Mouse (Mus musculus) embryonic facial prominence, embryonic 13.5 days (tissue): ENCODE measurements around the gene Slc43a2. TPM values are rescaled to one million over a fixed set of nuclear protein-coding genes. Genes with fewer than 3 reads are reported as not detected.

Experiments
- ATAC-seq: fragments of 200-750 bp; cut with Nextera tagmentation; 2 replicates; pipeline ENCODE4 v1.8.0; 2017; ENCODE audit warnings: low read depth; ENCODE audit not compliant: insufficient number of reproducible peaks, insufficient read depth, low FRiP score, low TSS enrichment
- H3K27ac ChIP-seq: fragments of 300-500 bp; sonication (generic); 2 replicates; pipeline ENCODE4 v1.5.1; 2015; ENCODE audit warnings: moderate library complexity, mild to moderate bottlenecking, inconsistent platforms
- H3K27me3 ChIP-seq: fragments of 300-500 bp; sonication (generic); 2 replicates; pipeline ENCODE4 v1.6.1; 2015; ENCODE audit warnings: mild to moderate bottlenecking, inconsistent platforms
- H3K36me3 ChIP-seq: fragments of 300-500 bp; sonication (generic); 2 replicates; pipeline ENCODE4 v1.6.1; 2015; ENCODE audit warnings: mild to moderate bottlenecking, inconsistent platforms
- H3K4me1 ChIP-seq: fragments of 300-500 bp; sonication (generic); 2 replicates; pipeline ENCODE4 v1.6.1; 2015; ENCODE audit warnings: inconsistent platforms
- H3K4me2 ChIP-seq: fragments of 300-500 bp; sonication (generic); 2 replicates; pipeline ENCODE4 v1.6.1; 2015; ENCODE audit warnings: moderate library complexity, mild to moderate bottlenecking, inconsistent platforms
- H3K4me3 ChIP-seq: fragments of 300-500 bp; sonication (generic); 2 replicates; pipeline ENCODE4 v1.5.1; 2015; ENCODE audit warnings: mild to moderate bottlenecking, inconsistent platforms
- H3K9ac ChIP-seq: fragments of 300-500 bp; sonication (generic); 2 replicates; pipeline ENCODE4 v1.6.1; 2015; ENCODE audit warnings: mild to moderate bottlenecking, inconsistent platforms
- H3K9me3 ChIP-seq: fragments of 300-500 bp; sonication (generic); 2 replicates; pipeline ENCODE4 v1.6.1; 2016; ENCODE audit warnings: inconsistent platforms
- WGBS: fragments of 180-500 bp; shearing (Covaris S2); methylation state at CpG from one replicate; pipeline ENCODE4 v1.1.7; 2015; ENCODE audit warnings: mixed read lengths; 5-methylcytosine and 5-hydroxymethylcytosine counted together
- polyA plus RNA-seq: library from polyadenylated mRNA; unstranded; fragments of >200 nt; fragmentation: Nextera tagmentation; extraction: Ambion mirVana; gene quantifications from 2 replicates; pipeline ENCODE4 v1.2.1, GENCODE M21; 2015

Slc43a2 gene
- polyA plus RNA-seq, 1 experiment from 2014 or later, result 3.6 TPM

DNA sequence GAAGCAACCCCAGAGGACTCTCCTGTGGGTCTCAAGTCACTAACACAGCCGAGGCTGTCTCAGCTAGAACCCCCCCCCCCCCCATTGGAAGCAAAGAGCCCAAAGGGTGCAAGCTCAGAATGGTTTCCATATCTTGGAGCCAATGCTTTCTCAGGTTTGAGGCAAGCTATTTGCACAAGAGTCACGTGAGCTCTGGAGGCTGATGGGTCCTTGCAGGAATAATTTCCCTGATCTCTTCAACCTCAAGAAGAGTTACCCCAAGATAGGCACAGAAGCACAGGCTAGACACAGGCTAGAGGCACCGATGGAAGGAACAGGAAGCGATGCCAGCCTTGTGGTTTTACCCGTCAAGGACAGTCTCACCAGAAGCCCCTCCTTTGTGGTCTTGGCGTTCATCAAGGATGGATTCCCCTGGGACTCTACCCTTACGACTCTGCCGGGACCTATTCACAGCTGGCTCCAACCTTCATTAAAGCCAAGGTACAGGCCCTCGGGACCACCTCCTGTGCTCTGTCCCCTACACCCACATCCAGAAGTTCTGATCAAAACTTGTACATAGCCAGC lies 44.1 kb downstream of the Slc43a2 start:
- WGBS, result 78% methylated on average over 9 of the region's 9 CpGs
- no peaks in the 10 kb centered on the region for H3K9me3 ChIP-seq
- H3K4me3 ChIP-seq, result no peak overlapping the region
- no peak for ATAC-seq
- no peak overlapping the region for H3K27ac ChIP-seq
- H3K9ac ChIP-seq, result no peak overlapping the region
- peaks cover 15% of the 10 kb centered on the region for H3K4me1 ChIP-seq
- H3K36me3 ChIP-seq, result no peaks in the 10 kb centered on the region
- no peaks in the 10 kb centered on the region for H3K27me3 ChIP-seq
- H3K4me2 ChIP-seq, result no peak overlapping the region

DNA sequence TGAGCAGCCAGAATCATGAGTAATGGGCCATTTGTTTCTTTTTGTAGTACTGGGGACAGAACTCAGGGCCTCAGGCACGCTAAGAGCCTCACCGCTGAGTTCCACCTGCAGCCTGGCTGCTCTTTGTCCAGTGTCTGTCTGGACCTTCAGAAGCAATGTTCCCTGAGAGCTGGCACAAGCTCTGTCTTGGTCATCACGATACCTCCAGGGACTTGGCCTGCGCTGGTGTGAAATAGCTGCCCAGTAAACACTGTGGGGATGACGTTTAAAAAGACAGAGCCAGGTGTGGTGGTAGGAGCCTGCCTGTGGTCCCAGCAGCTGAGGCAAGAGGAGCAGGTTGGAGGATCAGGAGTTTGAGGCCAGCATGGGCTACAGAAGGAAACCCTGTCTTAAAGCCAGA lies 47.1 kb downstream of the Slc43a2 start:
- Histone ChIP-seq H3K27me3 (no peaks in the 10 kb centered on the region), H3K9me3 (no peaks in the 10 kb centered on the region), H3K4me3 (no peak overlapping the region), H3K36me3 (no peaks in the 10 kb centered on the region), H3K4me2 (no peak overlapping the region), H3K9ac (no peak overlapping the region), H3K4me1 (no peaks in the 10 kb centered on the region), H3K27ac (no peak overlapping the region)
- 77% methylated on average over 5 of the region's 5 CpGs for WGBS
- no peak for ATAC-seq

DNA sequence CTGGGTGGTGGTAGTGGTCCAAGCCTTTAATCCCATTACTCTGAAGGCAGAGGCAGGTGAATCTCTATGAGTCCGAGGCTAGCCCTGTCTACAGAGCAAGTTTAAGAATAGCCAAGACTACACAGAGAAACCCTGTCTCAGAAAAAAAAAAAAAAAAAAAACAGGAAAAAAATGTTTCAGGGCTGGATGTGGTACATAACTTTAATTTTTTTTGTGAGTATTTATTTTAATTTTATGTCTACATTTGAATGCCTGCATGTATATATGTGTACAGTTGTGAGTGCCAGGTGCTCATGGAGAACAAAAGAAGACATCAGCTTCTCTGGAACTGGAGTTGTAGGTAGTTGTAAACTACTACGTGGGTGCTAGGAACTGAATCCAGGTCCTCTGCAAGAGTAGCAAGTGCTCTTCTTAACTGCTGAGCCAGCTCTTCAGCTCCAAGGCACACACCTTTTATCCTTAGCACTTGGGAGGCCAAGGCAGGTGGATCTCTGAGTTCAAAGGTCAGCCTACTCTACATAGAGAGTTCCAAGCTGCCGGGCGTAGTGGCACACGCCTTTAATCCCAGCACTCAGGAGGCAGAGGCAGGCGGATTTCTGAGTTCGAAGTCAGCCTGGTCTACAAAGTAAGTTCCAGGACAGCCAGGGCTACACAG lies 50.1 kb downstream of the Slc43a2 start:
- Histone ChIP-seq H3K4me1 (no peaks in the 10 kb centered on the region), H3K4me3 (no peak overlapping the region), H3K27ac (no peak overlapping the region), H3K4me2 (no peak overlapping the region), H3K9me3 (no peaks in the 10 kb centered on the region), H3K27me3 (no peaks in the 10 kb centered on the region), H3K36me3 (no peaks in the 10 kb centered on the region), H3K9ac (no peak overlapping the region)
- WGBS, result 93% methylated on average over 7 of the region's 7 CpGs
- ATAC-seq, result no peak

DNA sequence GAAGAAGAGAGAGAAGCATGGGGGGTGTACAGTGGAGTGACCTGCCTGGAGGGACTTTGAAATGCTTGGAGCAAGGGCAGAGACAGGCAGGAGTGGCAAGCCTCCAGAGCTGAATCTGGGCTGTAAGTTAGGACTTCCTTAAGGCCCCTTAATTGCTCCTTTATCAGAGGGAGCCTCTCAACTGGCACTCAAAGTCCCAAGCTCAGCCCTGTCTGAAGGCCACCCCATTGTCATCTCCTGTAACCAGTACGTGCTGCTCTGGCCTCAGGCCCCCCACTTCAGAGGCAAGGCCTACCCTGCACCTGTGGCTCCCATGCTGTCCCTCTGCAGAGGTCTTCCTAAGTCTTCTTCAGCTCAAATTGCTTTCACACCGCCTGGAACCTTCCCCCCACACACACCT lies 52.0 kb downstream of the Slc43a2 start:
- H3K4me2 ChIP-seq, result no peak overlapping the region
- H3K27ac ChIP-seq, result no peak overlapping the region
- no peak for ATAC-seq
- H3K4me3 ChIP-seq, result no peak overlapping the region
- no peaks in the 10 kb centered on the region for H3K36me3 ChIP-seq
- peaks cover 8% of the 10 kb centered on the region for H3K4me1 ChIP-seq
- no peak overlapping the region for H3K9ac ChIP-seq
- no peaks in the 10 kb centered on the region for H3K9me3 ChIP-seq
- no peaks in the 10 kb centered on the region for H3K27me3 ChIP-seq
- 75% methylated on average over 2 of the region's 2 CpGs for WGBS

DNA sequence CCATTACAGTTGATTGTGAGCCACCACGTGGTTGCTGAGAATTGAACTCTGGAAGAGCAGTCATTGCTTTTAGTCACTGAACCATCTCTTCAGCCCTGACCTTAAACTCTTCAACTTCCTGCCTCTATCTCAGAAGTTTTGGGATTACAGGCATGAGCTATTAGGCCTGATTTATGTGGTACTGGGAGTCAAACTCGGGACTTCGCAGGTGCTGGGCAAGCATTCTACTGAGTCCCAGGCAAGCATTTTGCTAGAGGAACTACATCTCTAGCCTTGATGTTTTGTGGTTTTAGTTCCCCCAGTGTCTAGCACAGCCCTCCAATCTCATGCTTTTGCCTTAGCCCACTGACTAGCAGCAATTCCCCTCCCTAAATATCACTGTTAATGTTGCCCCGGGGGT lies 53.6 kb downstream of the Slc43a2 start:
- Histone ChIP-seq H3K9ac (no peak overlapping the region), H3K27me3 (no peaks in the 10 kb centered on the region), H3K4me2 (no peak overlapping the region), H3K27ac (no peak overlapping the region), H3K9me3 (no peaks in the 10 kb centered on the region), H3K4me3 (no peak overlapping the region), H3K4me1 (peaks cover 22% of the 10 kb centered on the region), H3K36me3 (no peaks in the 10 kb centered on the region)
- 77% methylated on average over 4 of the region's 4 CpGs for WGBS
- no peak for ATAC-seq

DNA sequence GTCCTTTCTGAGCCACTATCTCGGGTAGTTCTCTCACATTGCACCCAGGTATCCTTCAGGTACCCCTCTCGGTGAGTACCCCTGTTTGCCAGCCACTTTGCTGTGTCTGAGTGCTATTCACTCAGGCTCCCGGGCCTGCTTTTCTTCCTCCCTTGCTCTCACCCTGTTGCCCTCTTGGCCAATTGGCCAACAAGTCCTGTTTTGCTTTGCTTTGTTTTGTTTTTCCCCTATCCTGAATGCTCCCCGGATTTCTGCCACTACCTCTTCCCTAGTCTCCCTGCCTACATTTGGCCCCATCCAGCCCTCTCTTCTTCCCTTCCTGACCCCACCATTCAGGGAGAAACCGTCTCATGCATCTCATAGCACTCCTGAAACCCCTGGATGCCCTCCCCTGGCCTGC lies 54.5 kb downstream of the Slc43a2 start:
- H3K27me3 ChIP-seq, result no peaks in the 10 kb centered on the region
- H3K4me2 ChIP-seq, result no peak overlapping the region
- no peak overlapping the region for H3K4me3 ChIP-seq
- ATAC-seq, result no peak
- no peaks in the 10 kb centered on the region for H3K9me3 ChIP-seq
- 76% methylated on average over 5 of the region's 5 CpGs for WGBS
- H3K36me3 ChIP-seq, result no peaks in the 10 kb centered on the region
- no peak overlapping the region for H3K27ac ChIP-seq
- peaks cover 23% of the 10 kb centered on the region for H3K4me1 ChIP-seq
- no peak overlapping the region for H3K9ac ChIP-seq

- H3K9me3 ChIP-seq, result no peaks in the 10 kb centered on the region
- H3K4me3 ChIP-seq, result no peak overlapping the region
- H3K27me3 ChIP-seq, result no peaks in the 10 kb centered on the region
- 87% methylated on average over 5 of the region's 5 CpGs for WGBS
- ATAC-seq, result no peak
- peaks cover 23% of the 10 kb centered on the region for H3K4me1 ChIP-seq
- H3K9ac ChIP-seq, result no peak overlapping the region
- no peak overlapping the region for H3K27ac ChIP-seq
- peaks cover 2% of the 10 kb centered on the region; the same call in 1 of the 2 replicates for H3K36me3 ChIP-seq
- H3K4me2 ChIP-seq, result no peak overlapping the region
These were observed 55.5 kb downstream of the Slc43a2 start for GRCm38 (mm10) chr11:75586963-75587362.

DNA sequence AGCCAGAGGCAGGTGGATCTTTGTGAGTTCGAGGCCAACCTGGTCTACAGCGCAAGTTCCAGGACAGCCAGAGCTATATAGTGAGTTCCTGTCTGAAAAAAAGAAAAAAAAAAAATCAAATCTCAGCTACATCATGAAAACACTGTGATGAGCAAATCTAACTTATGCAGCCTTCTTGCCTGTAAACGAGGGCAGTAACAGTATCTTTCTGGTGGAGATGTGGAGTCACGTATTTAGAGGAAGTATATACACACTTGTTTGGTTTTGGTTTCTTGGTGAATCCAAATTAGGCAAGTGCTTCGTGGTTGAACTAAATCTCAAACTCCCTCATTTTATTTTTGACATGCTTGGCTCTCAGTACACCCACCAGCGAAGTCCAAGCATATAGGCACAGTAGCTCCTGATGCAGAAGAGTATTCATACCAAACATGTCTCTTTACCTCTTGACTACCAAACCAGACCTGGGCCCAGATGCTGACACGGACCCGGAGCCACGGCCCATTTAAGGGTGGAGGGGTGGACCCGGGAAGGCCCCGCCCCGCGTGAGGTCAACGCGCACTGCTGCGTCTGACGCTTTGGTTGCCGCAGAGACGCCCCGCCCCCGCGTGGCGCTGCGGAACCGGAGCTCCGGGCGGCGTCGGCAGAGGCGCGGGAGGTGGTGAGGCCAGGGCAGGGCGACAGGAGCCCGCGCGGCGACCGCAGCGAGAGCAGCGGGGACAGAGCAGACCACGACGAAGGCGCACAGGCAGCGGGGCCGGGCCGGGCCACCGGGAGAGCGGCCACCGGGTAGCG lies 56.2 kb downstream of the Slc43a2 start, which contains the start of gene Pitpna:
Pitpna (plus strand) TSS at position 605 of the 792 bp plus-strand sequence.
- Histone ChIP-seq H3K4me2 (peak within 1 kb of the TSS; percentile 94), H3K9ac (peak within 1 kb of the TSS; percentile 96), H3K27me3 (no peaks in the 10 kb centered on the region), H3K4me1 (peaks cover 23% of the 10 kb centered on the region), H3K4me3 (peak within 1 kb of the TSS; percentile 95), H3K27ac (peak within 1 kb of the TSS; percentile 83), H3K9me3 (no peaks in the 10 kb centered on the region), H3K36me3 (peaks cover 9% of the 10 kb centered on the region)
- WGBS, result 5% methylated on average over 47 of the region's 49 CpGs
- peak; percentile 92 for ATAC-seq

DNA sequence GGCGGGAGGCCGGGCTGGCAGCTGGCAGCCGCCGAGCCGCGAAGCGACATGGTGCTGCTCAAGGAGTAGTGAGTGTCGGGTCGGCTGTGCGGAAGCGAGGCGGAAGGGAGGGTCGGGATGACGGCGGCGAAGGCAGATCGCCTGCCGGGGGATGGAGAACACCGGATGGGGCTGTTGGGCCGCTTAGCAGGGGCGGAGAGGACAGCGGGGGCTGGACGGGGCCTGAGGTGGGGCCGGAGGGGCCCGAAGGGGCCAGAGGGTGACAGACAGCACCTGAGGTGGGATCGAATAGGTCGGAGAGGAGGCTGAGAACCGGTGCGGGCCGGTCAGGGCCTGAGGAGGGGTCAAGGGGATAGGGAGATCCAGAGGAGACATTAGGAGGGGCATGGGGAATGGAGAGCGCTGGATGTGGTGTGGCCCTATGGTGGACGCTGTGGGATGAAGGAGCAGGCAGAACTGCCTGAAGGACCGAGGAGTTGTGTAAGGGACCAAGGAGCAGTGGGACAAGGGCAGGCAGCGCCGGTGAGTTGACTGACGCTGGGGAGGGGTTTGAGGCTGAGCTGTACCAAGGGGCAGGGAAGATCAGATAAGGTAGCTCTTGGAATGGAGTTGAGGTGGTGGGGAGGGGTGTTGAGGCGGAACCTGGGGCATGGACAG lies 56.9 kb downstream of the Slc43a2 start:
- under 1% methylated on average over 37 of the region's 37 CpGs for WGBS
- Histone ChIP-seq H3K27ac (peak overlapping the region; percentile 83), H3K27me3 (no peaks in the 10 kb centered on the region), H3K4me1 (peaks cover 23% of the 10 kb centered on the region), H3K4me2 (peak overlapping the region; percentile 94), H3K4me3 (peak overlapping the region; percentile 95), H3K36me3 (peaks cover 17% of the 10 kb centered on the region), H3K9ac (peak overlapping the region; percentile 96), H3K9me3 (no peaks in the 10 kb centered on the region)
- ATAC-seq, result peak; percentile 71

DNA sequence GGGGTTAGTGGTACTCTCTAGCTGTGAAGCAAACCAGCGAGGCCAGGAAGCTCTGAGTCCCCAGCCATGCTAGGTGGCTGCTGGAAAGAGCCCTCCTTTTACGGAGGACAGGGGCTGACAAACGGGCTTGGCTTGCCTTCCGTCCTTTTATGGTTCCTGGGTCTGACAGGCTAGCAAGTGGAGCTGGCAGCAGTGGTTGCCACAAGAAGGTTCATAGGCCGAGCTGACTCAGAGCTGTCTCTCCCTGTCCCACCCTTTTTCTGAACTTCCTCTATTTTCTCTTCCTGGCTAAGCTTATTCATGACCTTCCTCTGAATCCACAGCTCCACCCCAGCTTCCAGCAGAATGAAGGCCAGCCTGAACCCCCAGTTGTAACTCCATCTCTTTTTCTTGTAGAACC lies 61.1 kb downstream of the Slc43a2 start:
- ATAC-seq, result no peak
- WGBS, result 80% methylated on average over 5 of the region's 5 CpGs
- peaks cover 18% of the 10 kb centered on the region for H3K4me1 ChIP-seq
- H3K9ac ChIP-seq, result no peak overlapping the region
- H3K27me3 ChIP-seq, result no peaks in the 10 kb centered on the region
- H3K4me3 ChIP-seq, result no peak overlapping the region
- H3K4me2 ChIP-seq, result no peak overlapping the region
- H3K36me3 ChIP-seq, result peaks cover 51% of the 10 kb centered on the region
- H3K27ac ChIP-seq, result no peak overlapping the region
- no peaks in the 10 kb centered on the region for H3K9me3 ChIP-seq

GRCm38 (mm10) chr11:75594431-75594830 lies 62.9 kb downstream of the Slc43a2 start:
- no peak for ATAC-seq

More at GRCm38 (mm10) chr11:75594431-75594830, 62.9 kb downstream of the Slc43a2 start:
- WGBS, result 81% methylated on average over 9 of the region's 9 CpGs
- Histone ChIP-seq H3K4me1 (peaks cover 7% of the 10 kb centered on the region), H3K9me3 (no peaks in the 10 kb centered on the region), H3K36me3 (peaks cover 66% of the 10 kb centered on the region), H3K9ac (no peak overlapping the region), H3K27ac (no peak overlapping the region), H3K4me3 (no peak overlapping the region), H3K27me3 (no peaks in the 10 kb centered on the region), H3K4me2 (no peak overlapping the region)
